Mouse (Mus musculus) heart, postnatal 36 days (tissue): Measurements from ENCODE around the gene Rbl1. TPM values are rescaled to one million over a fixed set of nuclear protein-coding genes. Genes with fewer than 3 reads are reported as not detected.
"Not testable (repeated sequence)": the region's sequence is repeated elsewhere in the genome, so short reads cannot be mapped to it uniquely, and the experiment has no call there.

Experiments used
- DNase-seq, 2 experiments: peaks; one replicate each; pipeline ENCODE4 v3.0.0; 2021 to 2022
- intact Hi-C: fragments of 180-260 bp; cut with DNase I; formaldehyde crosslinking; loops from one replicate; pipeline ENCODE4 v1.15.1; 2025
- total RNA-seq, 2 experiments: library from RNA; stranded (reverse); gene quantifications; 2 replicates each; pipeline ENCODE4 v1.2.3; 2021

The Rbl1 gene
- 1 to 10 TPM; 1.4 to 2.6 TPM for total RNA-seq

DNA sequence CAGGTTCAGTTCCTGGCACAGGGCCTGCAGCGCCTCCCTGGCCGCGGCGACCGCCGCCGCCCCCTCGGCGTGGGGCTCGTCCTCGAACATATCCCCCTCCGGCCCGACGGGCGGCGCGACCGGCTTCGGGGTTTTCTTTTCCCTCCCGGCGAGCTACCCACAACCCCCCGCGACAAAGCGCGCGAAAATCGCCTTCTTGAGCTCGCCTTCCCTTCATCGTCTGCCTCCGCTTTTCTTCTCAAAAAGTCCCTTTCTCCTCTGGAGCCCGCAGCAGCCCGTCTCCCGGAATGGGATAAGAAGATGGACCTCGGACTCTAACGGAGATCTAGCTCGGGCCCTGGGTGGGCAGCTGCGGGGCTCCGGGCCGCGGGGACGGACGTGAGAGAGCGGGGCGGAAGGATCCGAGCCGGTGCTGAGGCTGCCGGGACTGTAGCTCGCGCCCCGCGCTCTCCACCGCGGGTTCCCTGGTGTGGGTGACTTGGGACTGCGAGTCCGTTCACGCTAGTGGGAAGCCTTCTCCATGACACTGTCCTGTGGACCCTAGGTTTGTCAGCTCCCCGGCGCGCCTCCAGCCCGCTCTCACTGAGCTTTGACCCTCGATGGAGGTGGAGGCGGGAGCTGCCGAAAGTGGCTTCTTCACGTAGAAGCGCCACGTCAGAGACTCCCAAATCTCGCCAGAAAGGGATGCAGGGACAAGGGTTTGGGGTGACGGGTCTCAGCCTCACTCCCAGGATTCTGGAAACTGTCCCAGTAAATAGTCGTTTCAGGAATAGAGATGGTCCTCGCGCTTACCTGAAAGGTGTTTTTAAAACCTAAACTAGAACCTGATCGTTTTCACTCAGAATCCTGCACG is at the start of gene Rbl1:
Rbl1 (minus strand) TSS at position 169 of the 853 bp plus-strand sequence.
- intact Hi-C loops = loop anchor here (2.0 to 5.0 kb wide), 3 partner anchors 67 to 368 kb away; partner anchors contain the start of genes Blcap, Mroh8, Rpn2 and Samhd1
- peak; percentile 89 to 93 for DNase-seq

GRCm38 (mm10) chr2:157248111-157248510 is 43.8 kb upstream of the Rbl1 start:
- intact Hi-C loops = no loop called here
- no peak for DNase-seq

DNA sequence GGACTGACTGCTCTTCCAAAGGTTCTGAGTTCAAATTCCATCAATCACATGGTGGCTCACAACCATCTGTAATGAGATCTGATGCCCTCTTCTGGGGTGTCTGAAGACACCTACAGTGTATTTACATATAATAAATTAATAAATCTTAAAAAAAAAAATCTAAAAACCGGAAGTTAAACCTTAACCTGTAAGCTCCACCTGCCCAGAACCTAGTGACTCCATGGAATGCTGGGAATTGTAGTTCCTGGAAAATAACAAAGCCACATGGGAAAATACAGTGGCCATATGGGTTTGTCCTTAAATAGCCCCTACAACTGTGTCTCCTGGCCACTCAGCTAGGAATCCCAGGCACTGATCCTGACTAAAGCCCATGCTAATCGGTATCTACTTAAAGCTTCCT is 41.3 kb upstream of the Rbl1 start:
- no peak for DNase-seq
- intact Hi-C loops = no loop called here

- DNase-seq = no peak
- intact Hi-C loops = no loop called here
Measured at GRCm38 (mm10) chr2:157245001-157245400, 40.7 kb upstream of the Rbl1 start.

GRCm38 (mm10) chr2:157235946-157236345 is 31.6 kb upstream of the Rbl1 start:
- intact Hi-C loops = no loop called here
- DNase-seq = no peak

DNA sequence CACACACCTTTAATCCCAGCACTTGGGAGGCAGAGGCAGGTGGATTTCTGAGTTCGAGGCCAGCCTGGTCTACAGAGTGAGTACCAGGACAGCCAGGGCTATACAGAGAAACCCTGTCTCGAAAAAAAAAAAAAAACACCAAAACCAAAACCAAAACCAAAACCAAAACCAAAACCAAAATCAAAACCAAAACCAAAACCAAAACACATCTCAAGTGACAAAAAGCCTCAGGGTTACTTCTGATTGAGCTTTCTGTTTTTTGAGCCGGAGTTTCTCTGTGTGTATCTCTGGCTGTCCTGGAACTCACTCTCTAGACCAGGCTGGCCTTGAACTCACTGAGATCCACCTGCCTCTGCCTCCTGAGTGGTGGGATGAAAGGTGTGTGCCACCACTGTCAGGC is 17.6 kb upstream of the Rbl1 start:
- intact Hi-C loops, DNase-seq: not testable (repeated sequence)

- DNase-seq = no peak
- intact Hi-C loops = no loop called here
Measured at GRCm38 (mm10) chr2:157220108-157220507, 15.8 kb upstream of the Rbl1 start.

DNA sequence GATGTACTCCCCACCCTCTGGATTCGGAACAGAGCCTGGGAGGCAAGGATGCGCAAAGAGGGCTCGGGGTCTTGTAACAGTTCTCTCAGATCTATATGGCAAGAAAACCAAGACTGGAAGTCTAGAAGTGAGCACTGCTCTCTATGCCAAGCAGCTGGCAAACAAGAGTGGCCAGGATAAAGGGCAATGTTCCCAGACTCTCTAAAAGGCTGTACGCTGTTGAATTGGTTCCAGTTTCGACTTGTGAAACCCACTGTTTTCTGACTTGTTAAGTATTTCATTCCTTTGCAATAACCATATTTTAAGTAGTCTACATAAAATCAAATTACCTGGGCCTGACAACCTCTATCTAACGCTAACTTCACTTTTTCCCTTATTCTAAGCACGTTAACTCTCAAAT is 7.4 kb upstream of the Rbl1 start:
- DNase-seq = no peak
- intact Hi-C loops = no loop called here

DNA sequence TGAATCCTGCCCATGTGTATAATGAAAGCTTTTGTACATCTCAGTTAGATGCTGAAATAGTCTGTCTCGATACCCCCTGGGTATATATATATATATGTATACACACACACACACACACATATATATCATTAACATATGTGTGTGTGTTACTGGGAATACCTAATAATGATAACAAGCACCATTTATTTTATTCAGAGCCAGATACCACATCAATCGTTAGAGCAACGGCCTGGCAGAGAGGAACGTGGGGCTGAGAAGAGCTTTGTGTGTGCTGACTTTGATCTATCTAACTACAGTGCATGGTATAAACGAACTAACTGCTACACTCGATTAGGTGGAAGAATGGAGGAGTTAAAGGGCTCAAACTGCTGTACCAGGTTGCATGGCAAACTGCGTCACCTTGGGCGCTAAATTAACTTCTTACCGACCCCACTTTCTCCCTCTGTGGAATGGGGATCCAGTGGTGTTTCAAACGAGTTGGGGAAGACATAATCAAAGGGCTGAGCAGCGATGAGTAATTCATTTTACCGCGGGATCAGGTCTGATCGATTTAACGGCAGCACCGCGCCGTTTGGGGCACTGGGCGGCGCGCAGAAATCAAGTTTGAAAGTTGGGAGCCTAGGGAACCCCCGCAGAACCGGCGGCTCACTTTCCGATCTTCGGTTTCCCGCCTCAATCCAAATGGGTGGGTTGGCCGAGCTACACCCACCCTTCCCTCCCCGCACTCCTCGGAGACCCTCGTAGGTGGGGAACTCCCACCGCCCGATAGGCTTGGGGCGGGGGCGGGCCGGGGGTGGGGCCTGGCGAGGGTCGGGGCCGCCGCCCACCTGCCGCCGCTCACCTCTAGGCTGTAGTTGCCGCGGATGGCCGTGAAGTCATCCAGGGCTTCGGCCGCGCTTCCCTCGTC is 622 bp downstream of the Rbl1 start:
- peak in 1 of 2 experiments; percentile 30 for DNase-seq
- intact Hi-C loops = loop anchor here (2.0 to 5.0 kb wide), 2 partner anchors 66 to 75 kb away; partner anchors contain the start of genes Mroh8, Rpn2 and Samhd1

DNA sequence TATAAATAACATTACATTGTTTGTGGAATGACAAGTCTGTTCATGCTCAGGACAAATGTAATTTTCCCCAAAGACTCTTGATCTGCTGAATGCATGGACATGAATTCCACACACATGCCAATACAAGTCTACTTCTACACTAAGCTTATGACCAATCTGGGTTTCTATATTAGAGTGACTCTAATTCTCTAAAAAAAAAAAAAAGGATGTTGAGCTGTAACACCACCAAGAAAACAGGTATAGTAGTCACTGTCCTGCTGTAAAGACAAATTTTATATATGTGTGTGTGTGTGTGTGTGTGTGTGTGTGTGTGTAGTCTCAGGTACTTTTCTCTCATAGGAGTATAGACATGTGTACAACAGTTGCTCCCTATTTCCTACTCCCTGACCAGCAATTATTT is 1.3 kb downstream of the Rbl1 start:
- DNase-seq = no peak
- intact Hi-C loops = loop anchor here (5.0 kb wide), 1 partner anchor 66 kb away; the partner anchor contains the start of gene Samhd1

DNA sequence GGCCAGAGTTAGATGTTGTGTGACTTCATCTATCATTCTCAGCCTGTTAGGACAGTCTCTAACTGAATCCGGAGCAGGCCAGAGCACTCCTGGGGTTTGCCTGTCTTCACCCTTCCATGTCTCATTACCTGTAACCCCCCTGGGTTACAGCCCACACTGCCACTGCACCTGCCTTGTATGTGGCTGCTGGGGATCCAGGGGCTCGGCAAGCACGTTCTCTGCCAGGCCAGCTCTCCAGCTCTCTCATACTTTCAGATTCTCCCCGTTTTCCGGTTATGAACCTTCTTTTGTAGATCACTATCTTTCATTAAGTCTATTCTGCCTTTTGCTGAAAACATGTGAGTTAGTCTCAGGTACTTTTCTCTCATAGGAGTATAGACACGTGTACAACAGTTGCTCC is 2.0 kb downstream of the Rbl1 start:
- intact Hi-C loops = loop anchor here (5.0 kb wide), 1 partner anchor 65 kb away; the partner anchor contains the start of gene Samhd1

GRCm38 (mm10) chr2:157201081-157201830 is 3.1 kb downstream of the Rbl1 start:
- DNase-seq = peak; percentile 26 to 33
- intact Hi-C loops = loop anchor here (5.0 kb wide), 1 partner anchor 64 kb away; the partner anchor contains the start of gene Samhd1

More for the DNA sequence above, 2.0 kb downstream of the Rbl1 start:
- no peak for DNase-seq

GRCm38 (mm10) chr2:157198405-157198804 is 5.9 kb downstream of the Rbl1 start:
- DNase-seq, intact Hi-C loops: not testable (repeated sequence)

DNA sequence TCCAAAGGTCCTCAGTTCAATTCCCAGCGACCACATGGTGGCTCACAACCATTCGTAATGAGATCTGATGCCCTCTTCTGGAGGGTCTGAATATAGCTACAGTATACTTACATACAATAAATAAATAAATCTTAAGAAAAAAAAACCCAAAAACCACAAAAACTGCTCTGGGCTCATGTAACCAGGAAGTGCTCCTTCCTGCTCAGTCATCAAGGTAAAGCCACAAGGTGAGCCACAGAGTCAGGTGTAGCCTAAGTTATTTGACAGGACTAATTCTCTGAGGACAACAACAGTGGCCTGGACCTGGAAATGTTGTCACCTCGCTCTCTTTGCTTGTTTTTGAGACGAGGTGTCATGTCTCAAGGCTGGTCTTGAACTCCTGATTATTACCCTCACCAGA is 13.7 kb downstream of the Rbl1 start:
- intact Hi-C loops = no loop called here

GRCm38 (mm10) chr2:157187223-157187622 is 17.1 kb downstream of the Rbl1 start:
- intact Hi-C loops = no loop called here
- no peak for DNase-seq

More for the DNA sequence above, 13.7 kb downstream of the Rbl1 start:
- no peak for DNase-seq

GRCm38 (mm10) chr2:157186504-157186903 is 17.8 kb downstream of the Rbl1 start:
- intact Hi-C loops = no loop called here

GRCm38 (mm10) chr2:157185022-157185660 is 19.2 kb downstream of the Rbl1 start:
- intact Hi-C loops = no loop called here
- DNase-seq = no peak

More at GRCm38 (mm10) chr2:157186504-157186903, 17.8 kb downstream of the Rbl1 start:
- DNase-seq = no peak

DNA sequence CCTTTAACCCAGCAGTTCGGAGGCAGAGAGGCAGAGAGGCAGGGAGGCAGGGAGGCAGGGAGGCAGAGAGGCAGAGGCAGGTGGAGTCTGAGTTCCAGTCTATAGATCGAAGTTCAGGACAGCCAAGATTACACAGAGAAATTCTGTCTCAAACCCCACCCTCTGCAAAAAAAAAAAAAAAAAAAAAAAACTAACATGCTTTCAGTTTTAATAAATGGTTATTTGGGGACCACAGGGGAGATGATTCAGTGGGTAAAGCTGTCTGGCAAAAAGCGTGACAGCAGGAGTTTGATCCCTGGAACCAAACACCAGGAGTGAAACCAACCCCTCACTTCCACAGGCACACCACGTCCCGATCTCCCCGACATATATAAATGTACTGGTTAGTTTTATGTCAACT is 26.2 kb downstream of the Rbl1 start:
- intact Hi-C loops = no loop called here
- DNase-seq = no peak

DNA sequence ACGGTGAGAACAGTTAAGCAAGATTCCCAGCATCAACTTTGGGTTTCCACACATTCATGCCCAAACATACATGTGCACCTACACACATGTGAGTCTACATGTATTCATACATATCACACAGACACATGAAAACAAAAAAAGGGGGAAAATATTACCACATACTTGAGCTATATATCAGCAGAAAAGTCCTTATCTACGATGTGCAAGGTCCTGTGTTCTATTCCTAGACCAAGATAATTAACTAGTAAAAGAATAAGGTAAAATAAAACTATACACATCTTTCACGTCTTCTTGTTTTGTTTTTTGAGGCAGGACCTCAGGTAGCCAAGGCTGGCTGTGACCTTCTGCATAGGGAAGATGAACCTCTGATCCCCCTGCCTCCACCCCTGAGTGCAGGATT is 28.1 kb downstream of the Rbl1 start:
- intact Hi-C loops = no loop called here
- no peak for DNase-seq

DNA sequence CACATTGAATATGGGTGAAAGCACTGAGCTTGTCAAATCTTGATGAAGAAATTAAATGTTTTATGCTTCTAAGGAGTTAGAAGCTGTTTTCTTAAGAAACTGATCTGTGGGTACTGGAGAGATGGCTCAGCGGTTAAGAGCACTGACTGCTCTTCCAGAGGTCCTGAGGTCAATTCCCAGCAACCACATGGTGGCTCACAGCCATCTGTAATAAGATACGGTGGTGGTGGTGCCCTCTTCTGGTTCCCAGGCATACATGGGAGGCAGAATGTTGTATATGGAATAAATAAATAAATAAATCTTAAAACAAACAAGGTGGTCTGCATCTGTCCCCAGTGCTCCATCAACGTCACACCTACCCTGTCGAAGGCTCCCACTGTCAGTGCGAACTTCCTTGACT is 29.9 kb downstream of the Rbl1 start:
- no peak for DNase-seq
- intact Hi-C loops = no loop called here
